ENCODE assay signal across 8 mouse cellular contexts in genomic region chr7:127470743-127471645, GRCm38 (mm10). TPM values are rescaled to one million over a fixed set of nuclear protein-coding genes. Genes with fewer than 3 reads are reported as not detected.
DNase-seq lines count a peak whose midpoint lies in the region; ATAC-seq and TF ChIP-seq lines count a peak whose summit lies in the region.

No protein-coding gene starts in this region.

- TF ChIP-seq EP300 in ES-Bruce4 (IDR thresholded peaks at IDR 0.05; ENCODE audit: insufficient read depth, low read depth, low read length) = no peak
- peak; percentile 36 for TF ChIP-seq EP300 in liver, postnatal 0 days (IDR thresholded peaks at IDR 0.05; ENCODE audit: low read depth)

- intact Hi-C loops in heart, postnatal 10 days (cut with DNase I) = loop anchor here (2.0 to 5.0 kb wide), 2 partner anchors 22 to 64 kb away; partner anchors contain the start of genes Zfp689 and Zfp764

- H3K9me3 ChIP-seq in ES-Bruce4 (replicated peaks; ENCODE audit: control insufficient read depth, insufficient read depth, low read length, poor library complexity, severe bottlenecking) = peaks cover 27% of the 10 kb centered on the region
- no peaks in the 10 kb centered on the region for H3K9me3 ChIP-seq in forebrain, embryonic 13.5 days (replicated peaks)
- H3K9me3 ChIP-seq in liver, postnatal 0 days (ENCODE audit: low read length) = no peaks in the 10 kb centered on the region
- no peaks in the 10 kb centered on the region for H3K9me3 ChIP-seq in neural tube, embryonic 14.5 days (ENCODE audit: control insufficient read depth, low read length)

- no peak for TF ChIP-seq POLR2A in ES-Bruce4 (IDR thresholded peaks at IDR 0.05; ENCODE audit: insufficient read depth, low read length)

- peak overlapping the region; percentile 94 for H3K9ac ChIP-seq in ES-Bruce4 (ENCODE audit: low read depth, poor library complexity, severe bottlenecking)
- peak overlapping the region; percentile 96 for H3K9ac ChIP-seq in forebrain, embryonic 13.5 days
- peak overlapping the region; percentile 92 for H3K9ac ChIP-seq in liver, postnatal 0 days (replicated peaks)
- peak overlapping the region; percentile 90 for H3K9ac ChIP-seq in neural tube, embryonic 14.5 days (replicated peaks; ENCODE audit: low read depth, low read length)

- peak overlapping the region; percentile 95 for H3K27ac ChIP-seq in ES-Bruce4 (ENCODE audit: insufficient read depth, low read length)
- peak overlapping the region; percentile 99 for H3K27ac ChIP-seq in forebrain, embryonic 13.5 days
- H3K27ac ChIP-seq in liver, postnatal 0 days (ENCODE audit: low read depth) = peak overlapping the region; percentile 100
- peak overlapping the region; percentile 98 for H3K27ac ChIP-seq in neural tube, embryonic 14.5 days (ENCODE audit: low read depth, low read length)

- no peaks in the 10 kb centered on the region for H3K4me1 ChIP-seq in ES-Bruce4 (ENCODE audit: control insufficient read depth, insufficient read depth, low read length)
- peaks cover 22% of the 10 kb centered on the region for H3K4me1 ChIP-seq in forebrain, embryonic 13.5 days
- peaks cover 11% of the 10 kb centered on the region for H3K4me1 ChIP-seq in liver, postnatal 0 days (ENCODE audit: insufficient read depth)
- H3K4me1 ChIP-seq in neural tube, embryonic 14.5 days (ENCODE audit: control insufficient read depth, insufficient read depth, low read length) = peaks cover 13% of the 10 kb centered on the region

- no peaks in the 10 kb centered on the region for H3K27me3 ChIP-seq in ES-Bruce4 (ENCODE audit: control insufficient read depth, insufficient read depth, low read length, poor library complexity, severe bottlenecking)
- H3K27me3 ChIP-seq in forebrain, embryonic 13.5 days = no peaks in the 10 kb centered on the region
- H3K27me3 ChIP-seq in liver, postnatal 0 days (ENCODE audit: insufficient read depth, low read length) = no peaks in the 10 kb centered on the region
- no peaks in the 10 kb centered on the region for H3K27me3 ChIP-seq in neural tube, embryonic 14.5 days (ENCODE audit: control insufficient read depth, insufficient read depth, low read length)

- H3K36me3 ChIP-seq in ES-Bruce4 (ENCODE audit: control insufficient read depth, insufficient read depth, low read length, poor library complexity, severe bottlenecking) = peaks cover 18% of the 10 kb centered on the region
- peaks cover 56% of the 10 kb centered on the region for H3K36me3 ChIP-seq in forebrain, embryonic 13.5 days (ENCODE audit: poor library complexity, severe bottlenecking)
- peaks cover 46% of the 10 kb centered on the region for H3K36me3 ChIP-seq in liver, postnatal 0 days (replicated peaks; ENCODE audit: insufficient read depth, low read length)
- H3K36me3 ChIP-seq in neural tube, embryonic 14.5 days (ENCODE audit: control insufficient read depth, insufficient read depth, low read length) = peaks cover 20% of the 10 kb centered on the region

- peak overlapping the region; percentile 95 for H3K4me2 ChIP-seq in forebrain, embryonic 13.5 days
- H3K4me2 ChIP-seq in liver, postnatal 0 days (ENCODE audit: low read depth, low read length) = peak overlapping the region; percentile 96
- peak overlapping the region; percentile 88 for H3K4me2 ChIP-seq in neural tube, embryonic 14.5 days (ENCODE audit: low read depth, low read length)

- peak; percentile 95 for DNase-seq in heart, postnatal 10 days
- peak; percentile 92 for DNase-seq in large intestine, adult 2 months (ENCODE audit: low read depth, low spot score)
- peak; percentile 92 for DNase-seq in liver, postnatal 0 days
- peak; percentile 89 for DNase-seq in testis, postnatal 10 days (ENCODE audit: low spot score)

- no peak for TF ChIP-seq CTCF in ES-Bruce4 (IDR thresholded peaks at IDR 0.05; ENCODE audit: low read depth, low read length)
- no peak for TF ChIP-seq CTCF in liver, postnatal 0 days (IDR thresholded peaks at IDR 0.05; ENCODE audit: low read depth)

- WGBS in forebrain, embryonic 13.5 days = under 1% methylated on average over 46 of the region's 46 CpGs
- under 1% methylated on average over 46 of the region's 46 CpGs for WGBS in large intestine, adult 2 months
- WGBS in liver, postnatal 0 days (ENCODE audit: insufficient replicate concordance) = under 1% methylated on average over 46 of the region's 46 CpGs
- WGBS in neural tube, embryonic 14.5 days = under 1% methylated on average over 43 of the region's 46 CpGs

- ATAC-seq in cerebellum, adult (ENCODE audit: insufficient number of reproducible peaks, low FRiP score, low TSS enrichment) = peak; percentile 91
- peak; percentile 95 for ATAC-seq in forebrain, embryonic 13.5 days
- ATAC-seq in liver, postnatal 0 days = peak; percentile 89
- ATAC-seq in neural tube, embryonic 14.5 days (ENCODE audit: low read depth) = peak; percentile 95

- H3K4me3 ChIP-seq in ES-Bruce4 (ENCODE audit: low read depth, low read length) = peak overlapping the region; percentile 78
- peak overlapping the region; percentile 94 for H3K4me3 ChIP-seq in forebrain, embryonic 13.5 days
- H3K4me3 ChIP-seq in liver, postnatal 0 days (ENCODE audit: low read depth, low read length) = peak overlapping the region; percentile 71
- peak overlapping the region; percentile 91 for H3K4me3 ChIP-seq in neural tube, embryonic 14.5 days (ENCODE audit: low read depth, low read length)

RNA-seq across cellular contexts. Expression of gene Fbrs, which starts 8.0 kb away (rescaled TPM):
- 21.8 and 25.3 TPM in 2 replicates for polyA plus RNA-seq in ES-Bruce4 (2011; ENCODE audit: insufficient read depth, insufficient read length, low read depth, missing spikeins)
- 11.2 and 11.9 TPM in 2 replicates for polyA plus RNA-seq in forebrain, embryonic 13.5 days (2015; fragmentation: Nextera tagmentation; extraction: Ambion mirVana)
- 10 to 100 TPM; 41.6 to 42.1 TPM for total RNA-seq in heart, postnatal 10 days (2021)
- 21.0 and 26.6 TPM in 2 replicates for polyA plus RNA-seq in large intestine, adult 2 months (2012; rRNA removed)
- 4.7 TPM in 2 replicates for polyA plus RNA-seq in liver, postnatal 0 days (2015; fragmentation: Nextera tagmentation; extraction: Ambion mirVana)
- polyA plus RNA-seq in neural tube, embryonic 14.5 days (2014; fragmentation: Nextera tagmentation; extraction: Ambion mirVana) = 15.5 TPM in 2 replicates

RNA-seq across cellular contexts. Expression of gene Prr14, which starts 11.6 kb away (rescaled TPM):
- 45.3 and 48.0 TPM in 2 replicates for polyA plus RNA-seq in ES-Bruce4 (2011; ENCODE audit: insufficient read depth, insufficient read length, low read depth, missing spikeins)
- polyA plus RNA-seq in forebrain, embryonic 13.5 days (2015; fragmentation: Nextera tagmentation; extraction: Ambion mirVana) = 49.6 and 51.0 TPM in 2 replicates
- total RNA-seq in heart, postnatal 10 days (2021) = 10 to 100 TPM; 27.1 to 27.4 TPM
- polyA plus RNA-seq in large intestine, adult 2 months (2012; rRNA removed) = 59.8 and 93.6 TPM in 2 replicates
- 16.0 and 17.6 TPM in 2 replicates for polyA plus RNA-seq in liver, postnatal 0 days (2015; fragmentation: Nextera tagmentation; extraction: Ambion mirVana)
- polyA plus RNA-seq in neural tube, embryonic 14.5 days (2014; fragmentation: Nextera tagmentation; extraction: Ambion mirVana) = 35.8 and 38.8 TPM in 2 replicates

RNA-seq across cellular contexts. Expression of gene Zfp689, which starts 22.0 kb away (rescaled TPM):
- polyA plus RNA-seq in ES-Bruce4 (2011; ENCODE audit: insufficient read depth, insufficient read length, low read depth, missing spikeins) = 2.7 and 2.8 TPM in 2 replicates
- 16.6 and 17.4 TPM in 2 replicates for polyA plus RNA-seq in forebrain, embryonic 13.5 days (2015; fragmentation: Nextera tagmentation; extraction: Ambion mirVana)
- total RNA-seq in heart, postnatal 10 days (2021) = 1 to 10 TPM; 2.7 to 3.0 TPM
- polyA plus RNA-seq in large intestine, adult 2 months (2012; rRNA removed) = 2.1 and 2.5 TPM in 2 replicates
- 1.4 and 1.5 TPM in 2 replicates for polyA plus RNA-seq in liver, postnatal 0 days (2015; fragmentation: Nextera tagmentation; extraction: Ambion mirVana)
- polyA plus RNA-seq in neural tube, embryonic 14.5 days (2014; fragmentation: Nextera tagmentation; extraction: Ambion mirVana) = 16.1 and 18.2 TPM in 2 replicates

RNA-seq across cellular contexts. Expression of gene Srcap, which starts 40.8 kb away (rescaled TPM):
- polyA plus RNA-seq in ES-Bruce4 (2011; ENCODE audit: insufficient read depth, insufficient read length, low read depth, missing spikeins) = 106 and 114 TPM in 2 replicates
- polyA plus RNA-seq in forebrain, embryonic 13.5 days (2015; fragmentation: Nextera tagmentation; extraction: Ambion mirVana) = 50.3 and 55.2 TPM in 2 replicates
- 10 to 100 TPM; 67.8 to 74.8 TPM for total RNA-seq in heart, postnatal 10 days (2021)
- 6.7 and 14.4 TPM in 2 replicates for polyA plus RNA-seq in large intestine, adult 2 months (2012; rRNA removed)
- polyA plus RNA-seq in liver, postnatal 0 days (2015; fragmentation: Nextera tagmentation; extraction: Ambion mirVana) = 6.7 and 7.7 TPM in 2 replicates
- 53.0 and 66.7 TPM in 2 replicates for polyA plus RNA-seq in neural tube, embryonic 14.5 days (2014; fragmentation: Nextera tagmentation; extraction: Ambion mirVana)

RNA-seq across cellular contexts. Expression of gene Gm42715, which starts 48.4 kb away (rescaled TPM):
- polyA plus RNA-seq in ES-Bruce4 (2011; ENCODE audit: insufficient read depth, insufficient read length, low read depth, missing spikeins) = 13.0 and 13.6 TPM in 2 replicates
- polyA plus RNA-seq in forebrain, embryonic 13.5 days (2015; fragmentation: Nextera tagmentation; extraction: Ambion mirVana) = 19.5 and 21.2 TPM in 2 replicates
- 10 to 100 TPM; 14.1 to 14.3 TPM for total RNA-seq in heart, postnatal 10 days (2021)
- polyA plus RNA-seq in large intestine, adult 2 months (2012; rRNA removed) = 12.6 and 14.7 TPM in 2 replicates
- polyA plus RNA-seq in liver, postnatal 0 days (2015; fragmentation: Nextera tagmentation; extraction: Ambion mirVana) = 3.6 and 4.1 TPM in 2 replicates
- 18.3 and 19.7 TPM in 2 replicates for polyA plus RNA-seq in neural tube, embryonic 14.5 days (2014; fragmentation: Nextera tagmentation; extraction: Ambion mirVana)

Comparison
In these comparisons a context has a peak if more than half of its experiments do, and no peak if none do; other contexts are left out.
1. Peak in every context shown above with its lines: DNase-seq, ATAC-seq, H3K4me3 ChIP-seq and H3K27ac ChIP-seq.